Mouse (Mus musculus) liver, adult 2 months (tissue): Measurements from ENCODE around the gene Farp2. TPM values are rescaled to one million over a fixed set of nuclear protein-coding genes. Genes with fewer than 3 reads are reported as not detected.

ENCODE experiments used
- DNase-seq: peaks from one replicate; pipeline ENCODE4 v3.0.0-alpha.2; 2011; ENCODE audit warnings: low read depth, low spot score; ENCODE audit errors: extremely low read depth
- H3K27ac ChIP-seq: fragments of 200-500 bp; replicated peaks from 2 replicates; pipeline ENCODE4 v1.5.1; 2012; ENCODE audit warnings: low read depth, mild to moderate bottlenecking, control low read depth, inconsistent platforms, low read length; ENCODE audit not compliant: insufficient read depth
- H3K27me3 ChIP-seq: fragments of 200-500 bp; 2 replicates; pipeline ENCODE4 v1.6.1; 2012; ENCODE audit warnings: mild to moderate bottlenecking, moderate library complexity, low read length, inconsistent platforms; ENCODE audit not compliant: control insufficient read depth, insufficient read depth
- H3K36me3 ChIP-seq: fragments of 200-500 bp; 2 replicates; pipeline ENCODE4 v1.6.1; 2012; ENCODE audit warnings: low read length, inconsistent platforms; ENCODE audit not compliant: control insufficient read depth, insufficient read depth
- H3K4me1 ChIP-seq: fragments of 200-500 bp; 2 replicates; pipeline ENCODE4 v1.6.1; 2011; ENCODE audit warnings: low read length; ENCODE audit not compliant: control insufficient read depth, insufficient read depth
- H3K4me3 ChIP-seq: fragments of 200-500 bp; 2 replicates; pipeline ENCODE4 v1.5.1; 2011; ENCODE audit warnings: low read depth, mild to moderate bottlenecking, control low read depth, low read length, moderate library complexity; ENCODE audit not compliant: insufficient read depth
- H3K79me2 ChIP-seq: fragments of 200-500 bp; 2 replicates; pipeline ENCODE4 v1.6.1; 2012; ENCODE audit warnings: inconsistent platforms, mild to moderate bottlenecking, low read length, moderate library complexity; ENCODE audit not compliant: control insufficient read depth, insufficient read depth
- H3K9ac ChIP-seq: fragments of 200-500 bp; 2 replicates; pipeline ENCODE4 v1.6.1; 2012; ENCODE audit warnings: low read depth, mild to moderate bottlenecking, control low read depth, inconsistent platforms, low read length
- CTCF ChIP-seq: fragments of 200-500 bp; IDR thresholded peaks from 2 replicates; pipeline ENCODE4 v1.5.1; 2011; ENCODE audit warnings: low read depth, low read length, control low read depth
- POLR2A ChIP-seq: fragments of 200-500 bp; IDR thresholded peaks from 2 replicates; pipeline ENCODE4 v1.6.1; 2011; ENCODE audit warnings: low read length, control low read depth; ENCODE audit not compliant: insufficient read depth; ENCODE audit errors: extremely low read depth
- WGBS: fragments of 180-500 bp; shearing (Covaris S2); methylation state at CpG from one replicate; pipeline ENCODE4 v1.1.7; 2018; 5-methylcytosine and 5-hydroxymethylcytosine counted together
- polyA plus RNA-seq: library from polyadenylated mRNA; depleted of rRNA; stranded (reverse); fragments of >200 nt; gene quantifications from 2 replicates; pipeline ENCODE4 v1.2.3, GENCODE M21; 2012
- total RNA-seq: library from RNA; depleted of rRNA; stranded (reverse); fragments of >200 nt; gene quantifications from 2 replicates; pipeline ENCODE4 v1.2.3, GENCODE M21; 2014

Gene Farp2
- total and polyA plus RNA-seq, 2 experiments: 9.2 to 10.5 TPM

- H3K9ac ChIP-seq: peak overlapping the region; percentile 71
- 0 out of 2 replicates have a peak, but pooled peaks have one; percentile 11 for TF ChIP-seq CTCF
- TF ChIP-seq POLR2A: no peak
- H3K79me2 ChIP-seq: peaks cover 23% of the 10 kb centered on the region; the same call in 1 of the 2 replicates
- H3K36me3 ChIP-seq: no peaks in the 10 kb centered on the region
- 24% methylated on average over 7 of the region's 7 CpGs for WGBS
- no peaks in the 10 kb centered on the region for H3K27me3 ChIP-seq
- peaks cover 13% of the 10 kb centered on the region for H3K4me1 ChIP-seq
- peak overlapping the region; percentile 71 for H3K27ac ChIP-seq
- H3K4me3 ChIP-seq: peak overlapping the region; percentile 55
- DNase-seq: no peak
These were observed 124.5 kb downstream of the Farp2 start for GRCm38 (mm10) chr1:93636211-93636897.

GRCm38 (mm10) chr1:93641978-93642377 is 130.1 kb downstream of the Farp2 start:
- TF ChIP-seq CTCF: no peak
- no peak for TF ChIP-seq POLR2A
- no peaks in the 10 kb centered on the region for H3K36me3 ChIP-seq
- DNase-seq: peak; percentile 84
- H3K9ac ChIP-seq: no peak overlapping the region
- H3K4me1 ChIP-seq: no peaks in the 10 kb centered on the region
- 26% methylated on average over 2 of the region's 2 CpGs for WGBS
- H3K27me3 ChIP-seq: no peaks in the 10 kb centered on the region
- no peak overlapping the region for H3K27ac ChIP-seq
- no peak overlapping the region for H3K4me3 ChIP-seq
- H3K79me2 ChIP-seq: no peaks in the 10 kb centered on the region

- Histone ChIP-seq H3K4me3 (no peak overlapping the region), H3K27ac (no peak overlapping the region), H3K79me2 (no peaks in the 10 kb centered on the region), H3K4me1 (no peaks in the 10 kb centered on the region), H3K9ac (no peak overlapping the region), H3K36me3 (no peaks in the 10 kb centered on the region), H3K27me3 (no peaks in the 10 kb centered on the region)
- 91% methylated on average over 2 of the region's 2 CpGs for WGBS
- TF ChIP-seq CTCF: no peak
- TF ChIP-seq POLR2A: no peak
- DNase-seq: no peak
These were observed 130.8 kb downstream of the Farp2 start for GRCm38 (mm10) chr1:93642692-93643091.

- H3K79me2 ChIP-seq: no peaks in the 10 kb centered on the region
- no peak overlapping the region for H3K9ac ChIP-seq
- 89% methylated on average over 5 of the region's 5 CpGs for WGBS
- peaks cover 3% of the 10 kb centered on the region; the same call in 1 of the 2 replicates for H3K27me3 ChIP-seq
- no peaks in the 10 kb centered on the region for H3K36me3 ChIP-seq
- H3K27ac ChIP-seq: no peak overlapping the region
- DNase-seq: no peak
- H3K4me3 ChIP-seq: no peak overlapping the region
- no peak for TF ChIP-seq CTCF
- TF ChIP-seq POLR2A: no peak
- no peaks in the 10 kb centered on the region for H3K4me1 ChIP-seq
These were observed 137.8 kb downstream of the Farp2 start for GRCm38 (mm10) chr1:93649604-93650172.

- no peaks in the 10 kb centered on the region for H3K79me2 ChIP-seq
- TF ChIP-seq POLR2A (no peak), CTCF (no peak)
- DNase-seq: no peak
- no peak overlapping the region for H3K27ac ChIP-seq
- no peak overlapping the region for H3K9ac ChIP-seq
- no peaks in the 10 kb centered on the region for H3K4me1 ChIP-seq
- 61% methylated on average over 2 of the region's 2 CpGs for WGBS
- peaks cover 3% of the 10 kb centered on the region; the same call in 1 of the 2 replicates for H3K27me3 ChIP-seq
- H3K4me3 ChIP-seq: no peak overlapping the region
- no peaks in the 10 kb centered on the region for H3K36me3 ChIP-seq
These were observed 142.4 kb downstream of the Farp2 start for GRCm38 (mm10) chr1:93654275-93654674.

GRCm38 (mm10) chr1:93654798-93655197 is 142.9 kb downstream of the Farp2 start:
- TF ChIP-seq POLR2A (no peak), CTCF (no peak)

More at GRCm38 (mm10) chr1:93654798-93655197, 142.9 kb downstream of the Farp2 start:
- no peaks in the 10 kb centered on the region for H3K4me1 ChIP-seq
- H3K27ac ChIP-seq: no peak overlapping the region
- H3K4me3 ChIP-seq: no peak overlapping the region
- no peaks in the 10 kb centered on the region for H3K36me3 ChIP-seq
- H3K27me3 ChIP-seq: peaks cover 3% of the 10 kb centered on the region; the same call in 1 of the 2 replicates
- H3K9ac ChIP-seq: no peak overlapping the region
- H3K79me2 ChIP-seq: no peaks in the 10 kb centered on the region
- WGBS: 38% methylated on average over 2 of the region's 2 CpGs
- DNase-seq: no peak
